Mouse (Mus musculus): ENCODE measurements around the gene Gnaz. TPM values are rescaled to one million over a fixed set of nuclear protein-coding genes. Genes with fewer than 3 reads are reported as not detected.
A peak's percentile ranks its signal among the peaks of the same experiment; 100 is the strongest.

Gnaz gene
- polyA plus RNA-seq, 1 experiment from 2014 or later: 3.7 TPM

GRCm38 (mm10) chr10:74989814-74990213 lies 22.8 kb downstream of the Gnaz start:
- WGBS (ENCODE audit: insufficient replicate concordance): 66% methylated on average over 4 of the region's 4 CpGs
- H3K36me3 ChIP-seq (replicated peaks; ENCODE audit: insufficient read depth, low read length): no peaks in the 10 kb centered on the region
- no peaks in the 10 kb centered on the region for H3K9me3 ChIP-seq (ENCODE audit: low read length)
- no peak overlapping the region for H3K4me2 ChIP-seq (ENCODE audit: low read depth, low read length)
- DNase-seq (no peak), ATAC-seq (no peak)
- H3K9ac ChIP-seq (replicated peaks): no peak overlapping the region
- H3K4me3 ChIP-seq (ENCODE audit: low read depth, low read length): no peak overlapping the region
- no peaks in the 10 kb centered on the region; the same call in 1 of the 2 replicates for H3K4me1 ChIP-seq (ENCODE audit: insufficient read depth)
- H3K27me3 ChIP-seq (ENCODE audit: insufficient read depth, low read length): no peaks in the 10 kb centered on the region
- H3K27ac ChIP-seq (ENCODE audit: low read depth): no peak overlapping the region
- TF ChIP-seq EP300 (IDR thresholded peaks at IDR 0.05; ENCODE audit: low read depth) (no peak), CTCF (IDR thresholded peaks at IDR 0.05; ENCODE audit: low read depth) (peak; percentile 29)

- no peaks in the 10 kb centered on the region for H3K9me3 ChIP-seq (ENCODE audit: low read length)
- H3K36me3 ChIP-seq (replicated peaks; ENCODE audit: insufficient read depth, low read length): no peaks in the 10 kb centered on the region
- WGBS (ENCODE audit: insufficient replicate concordance): 60% methylated on average over 26 of the region's 26 CpGs
- H3K4me3 ChIP-seq (ENCODE audit: low read depth, low read length): no peak overlapping the region
- H3K27me3 ChIP-seq (ENCODE audit: insufficient read depth, low read length): no peaks in the 10 kb centered on the region
- DNase-seq (no peak), ATAC-seq (no peak)
- H3K9ac ChIP-seq (replicated peaks): no peak overlapping the region
- TF ChIP-seq CTCF (IDR thresholded peaks at IDR 0.05; ENCODE audit: low read depth) (no peak), EP300 (IDR thresholded peaks at IDR 0.05; ENCODE audit: low read depth) (no peak)
- H3K4me1 ChIP-seq (ENCODE audit: insufficient read depth): no peaks in the 10 kb centered on the region; the same call in 1 of the 2 replicates
- H3K27ac ChIP-seq (ENCODE audit: low read depth): no peak overlapping the region
- H3K4me2 ChIP-seq (ENCODE audit: low read depth, low read length): no peak overlapping the region
Observed at GRCm38 (mm10) chr10:74990584-74991322, 23.8 kb downstream of the Gnaz start.

GRCm38 (mm10) chr10:74994863-74995262 lies 27.9 kb downstream of the Gnaz start:
- no peaks in the 10 kb centered on the region for H3K4me1 ChIP-seq (ENCODE audit: insufficient read depth)
- no peak overlapping the region for H3K27ac ChIP-seq (ENCODE audit: low read depth)
- H3K27me3 ChIP-seq (ENCODE audit: insufficient read depth, low read length): no peaks in the 10 kb centered on the region
- H3K4me2 ChIP-seq (ENCODE audit: low read depth, low read length): no peak overlapping the region
- WGBS (ENCODE audit: insufficient replicate concordance): 36% methylated on average over 5 of the region's 5 CpGs
- no peak overlapping the region for H3K9ac ChIP-seq (replicated peaks)
- TF ChIP-seq CTCF (IDR thresholded peaks at IDR 0.05; ENCODE audit: low read depth): no peak
- no peak for TF ChIP-seq EP300 (IDR thresholded peaks at IDR 0.05; ENCODE audit: low read depth)
- no peaks in the 10 kb centered on the region for H3K9me3 ChIP-seq (ENCODE audit: low read length)
- no peak overlapping the region for H3K4me3 ChIP-seq (ENCODE audit: low read depth, low read length)
- no peaks in the 10 kb centered on the region for H3K36me3 ChIP-seq (replicated peaks; ENCODE audit: insufficient read depth, low read length)
- no peak for ATAC-seq
- no peak for DNase-seq

- no peak overlapping the region for H3K4me3 ChIP-seq (ENCODE audit: low read depth, low read length)
- H3K9ac ChIP-seq (replicated peaks): no peak overlapping the region
- no peaks in the 10 kb centered on the region for H3K27me3 ChIP-seq (ENCODE audit: insufficient read depth, low read length)
- TF ChIP-seq CTCF (IDR thresholded peaks at IDR 0.05; ENCODE audit: low read depth) (no peak), EP300 (IDR thresholded peaks at IDR 0.05; ENCODE audit: low read depth) (no peak)
- ATAC-seq (no peak), DNase-seq (no peak)
- H3K27ac ChIP-seq (ENCODE audit: low read depth): no peak overlapping the region
- no peaks in the 10 kb centered on the region for H3K36me3 ChIP-seq (replicated peaks; ENCODE audit: insufficient read depth, low read length)
- H3K4me1 ChIP-seq (ENCODE audit: insufficient read depth): no peaks in the 10 kb centered on the region
- 31% methylated on average over 17 of the region's 17 CpGs for WGBS (ENCODE audit: insufficient replicate concordance)
- H3K9me3 ChIP-seq (ENCODE audit: low read length): no peaks in the 10 kb centered on the region
- no peak overlapping the region for H3K4me2 ChIP-seq (ENCODE audit: low read depth, low read length)
Observed at GRCm38 (mm10) chr10:74995377-74995776, 28.4 kb downstream of the Gnaz start.

GRCm38 (mm10) chr10:75001391-75001790 lies 34.4 kb downstream of the Gnaz start:
- no peak overlapping the region for H3K4me3 ChIP-seq (ENCODE audit: low read depth, low read length)
- no peak overlapping the region for H3K27ac ChIP-seq (ENCODE audit: low read depth)
- 87% methylated on average over 8 of the region's 8 CpGs for WGBS (ENCODE audit: insufficient replicate concordance)
- H3K9me3 ChIP-seq (ENCODE audit: low read length): no peaks in the 10 kb centered on the region
- DNase-seq (no peak), ATAC-seq (no peak)
- H3K36me3 ChIP-seq (replicated peaks; ENCODE audit: insufficient read depth, low read length): no peaks in the 10 kb centered on the region
- no peaks in the 10 kb centered on the region for H3K4me1 ChIP-seq (ENCODE audit: insufficient read depth)
- no peak overlapping the region for H3K4me2 ChIP-seq (ENCODE audit: low read depth, low read length)
- H3K9ac ChIP-seq (replicated peaks): no peak overlapping the region
- H3K27me3 ChIP-seq (ENCODE audit: insufficient read depth, low read length): no peaks in the 10 kb centered on the region
- no peak for TF ChIP-seq EP300 (IDR thresholded peaks at IDR 0.05; ENCODE audit: low read depth)
- TF ChIP-seq CTCF (IDR thresholded peaks at IDR 0.05; ENCODE audit: low read depth): no peak

- Histone ChIP-seq H3K4me3 (ENCODE audit: low read depth, low read length) (no peak overlapping the region), H3K4me1 (ENCODE audit: insufficient read depth) (no peaks in the 10 kb centered on the region), H3K36me3 (replicated peaks; ENCODE audit: insufficient read depth, low read length) (no peaks in the 10 kb centered on the region), H3K9me3 (ENCODE audit: low read length) (no peaks in the 10 kb centered on the region), H3K27me3 (ENCODE audit: insufficient read depth, low read length) (no peaks in the 10 kb centered on the region), H3K27ac (ENCODE audit: low read depth) (no peak overlapping the region), H3K4me2 (ENCODE audit: low read depth, low read length) (no peak overlapping the region), H3K9ac (replicated peaks) (no peak overlapping the region)
- no peak for TF ChIP-seq EP300 (IDR thresholded peaks at IDR 0.05; ENCODE audit: low read depth)
- TF ChIP-seq CTCF (IDR thresholded peaks at IDR 0.05; ENCODE audit: low read depth): no peak
- DNase-seq (no peak), ATAC-seq (no peak)
- WGBS (ENCODE audit: insufficient replicate concordance): 30% methylated on average over 3 of the region's 3 CpGs
Observed at GRCm38 (mm10) chr10:75004067-75004466, 37.1 kb downstream of the Gnaz start.

All from liver, postnatal 0 days (tissue).